Mouse (Mus musculus) urinary bladder, postnatal 10 days (tissue): ENCODE data around the gene Fam228a.
"Not testable (repeated sequence)": the region's sequence is repeated elsewhere in the genome, so short reads cannot be mapped to it uniquely, and the experiment has no call there.

Source experiments
- DNase-seq: peaks from one replicate; pipeline ENCODE4 v3.0.0; 2022; ENCODE audit warnings: low spot score

Fam228a gene

DNA sequence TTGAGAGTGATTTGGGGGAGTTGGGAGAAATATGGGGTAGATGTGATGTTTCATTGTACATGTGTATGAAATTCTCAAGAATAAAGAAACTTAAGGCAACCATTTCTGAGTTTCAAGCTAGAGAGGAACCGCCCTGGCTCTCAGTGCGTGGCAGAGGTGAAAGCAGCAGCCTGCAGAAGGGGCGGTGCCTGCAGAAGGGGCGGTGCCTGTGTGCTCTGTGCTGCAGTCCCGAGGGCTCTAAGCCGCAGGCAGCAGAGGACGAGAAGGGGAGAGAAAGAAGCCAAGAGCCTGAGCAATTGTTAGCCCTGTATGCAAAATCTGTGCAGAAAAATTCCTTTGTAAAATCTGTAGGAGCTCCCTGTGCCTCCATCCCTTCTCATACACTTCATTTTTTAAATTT, 20.8 kb downstream of the Fam228a start:
- no peak for DNase-seq

DNA sequence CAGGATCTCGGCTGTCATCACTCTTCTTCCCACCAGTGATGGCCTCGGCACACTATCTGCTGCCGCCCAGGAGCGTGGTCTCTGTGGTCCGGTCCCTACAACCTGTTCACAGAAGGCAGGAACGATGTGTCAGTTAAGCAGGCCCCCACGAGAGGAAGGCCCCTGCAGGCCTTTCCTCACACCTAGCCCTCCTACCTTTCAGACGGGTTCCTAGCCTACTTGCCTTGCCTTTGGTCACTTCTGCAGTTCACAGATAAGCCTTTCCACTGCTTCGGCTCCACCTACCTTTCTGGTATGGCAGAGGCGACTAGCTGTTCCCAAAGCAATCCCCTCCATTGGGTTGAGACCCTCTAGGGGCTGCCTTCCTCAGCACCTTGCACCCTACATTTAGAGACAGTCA, 22.6 kb downstream of the Fam228a start:
- DNase-seq = no peak

- no peak for DNase-seq
Measured at GRCm38 (mm10) chr12:4713361-4713760, 24.9 kb downstream of the Fam228a start.

- no peak for DNase-seq
Measured at GRCm38 (mm10) chr12:4709926-4710325, 28.3 kb downstream of the Fam228a start.

GRCm38 (mm10) chr12:4708881-4709604, 29.2 kb downstream of the Fam228a start:
- DNase-seq = no peak

DNA sequence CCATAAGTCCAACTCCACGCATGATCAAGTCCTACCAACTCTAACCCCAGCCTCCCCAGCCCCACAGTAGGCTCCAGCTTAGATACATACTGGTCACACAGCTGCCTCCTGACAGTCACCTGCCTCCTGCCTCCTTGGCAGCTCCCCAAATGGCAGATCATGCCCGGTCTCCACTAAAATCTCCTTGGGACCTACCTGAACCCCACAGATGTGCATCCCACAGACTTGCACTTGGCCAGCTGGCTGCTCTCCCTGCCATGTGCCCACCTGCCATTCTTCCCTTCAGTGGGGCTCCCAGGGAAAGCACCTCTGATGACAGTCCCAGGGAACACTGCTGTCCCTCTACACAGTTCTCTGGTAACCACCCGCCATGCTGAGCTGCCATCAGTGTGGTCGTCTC, 29.9 kb downstream of the Fam228a start:
- DNase-seq = no peak

GRCm38 (mm10) chr12:4707488-4708017, 30.7 kb downstream of the Fam228a start:
- DNase-seq = no peak

DNA sequence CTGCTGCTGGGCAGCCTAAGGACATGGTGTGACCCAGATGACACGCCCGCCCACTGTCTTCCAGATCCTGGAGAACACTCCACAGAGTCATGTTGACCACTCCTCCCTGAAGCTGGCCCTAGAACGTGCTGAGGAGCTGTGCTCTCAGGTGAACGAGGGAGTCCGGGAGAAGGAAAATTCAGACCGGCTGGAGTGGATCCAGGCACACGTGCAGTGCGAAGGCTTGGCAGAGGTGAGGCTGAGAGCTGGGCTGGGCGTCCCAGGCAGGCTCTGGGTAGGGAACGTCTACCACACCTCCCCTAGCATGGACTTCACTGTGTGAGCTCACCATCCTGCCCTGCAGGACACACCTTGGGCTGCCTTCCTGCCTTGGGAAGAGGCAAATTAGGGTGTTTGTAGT, 31.3 kb downstream of the Fam228a start:
- DNase-seq = no peak

- DNase-seq = no peak
Measured at GRCm38 (mm10) chr12:4706175-4706574, 32.1 kb downstream of the Fam228a start.

GRCm38 (mm10) chr12:4705626-4706025, 32.6 kb downstream of the Fam228a start:
- DNase-seq = not testable (repeated sequence)

GRCm38 (mm10) chr12:4694534-4694933, 43.7 kb downstream of the Fam228a start:
- no peak for DNase-seq

GRCm38 (mm10) chr12:4691193-4691592, 47.0 kb downstream of the Fam228a start:
- no peak for DNase-seq

DNA sequence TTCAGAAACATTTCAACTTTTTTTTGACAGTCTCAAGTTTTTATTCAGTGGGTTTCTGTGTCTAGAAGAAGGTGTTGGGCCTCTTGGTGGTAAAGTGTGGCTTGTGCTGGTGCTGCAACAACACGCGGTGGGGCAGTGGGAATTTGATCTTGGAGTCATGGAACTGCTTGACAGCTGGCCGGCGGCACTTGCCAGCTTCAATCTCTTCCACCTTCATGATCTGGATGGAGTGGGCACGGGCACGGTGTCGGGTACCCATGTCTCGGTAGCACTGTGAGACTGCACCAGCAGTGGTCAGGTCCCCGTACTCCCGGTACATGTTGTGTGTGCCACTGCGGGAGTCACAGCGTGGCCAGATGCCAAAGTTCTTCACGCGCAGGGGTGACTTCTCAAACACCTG, 48.9 kb downstream of the Fam228a start:
- DNase-seq = no peak

DNA sequence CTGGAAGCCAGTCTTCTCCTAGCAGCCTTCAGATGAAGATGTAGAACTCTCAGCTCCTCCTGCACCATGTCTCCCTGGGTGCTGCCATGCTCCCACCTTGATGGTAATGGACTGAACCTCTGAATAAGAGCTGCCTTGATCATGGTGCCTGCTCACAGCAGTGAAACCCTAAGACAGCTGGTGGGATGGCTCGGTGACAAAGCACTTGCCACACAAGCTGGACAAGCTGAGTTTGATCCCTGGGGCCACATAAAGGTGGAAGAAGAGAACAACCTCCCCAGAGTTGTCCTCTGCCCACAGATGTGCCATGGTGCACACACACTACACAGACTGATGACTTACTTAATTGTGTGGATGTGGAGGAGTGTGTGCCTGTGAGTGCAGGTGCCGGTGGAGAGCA, 49.8 kb downstream of the Fam228a start:
- no peak for DNase-seq

- no peak for DNase-seq
Measured at GRCm38 (mm10) chr12:4685441-4685840, 52.8 kb downstream of the Fam228a start.

DNA sequence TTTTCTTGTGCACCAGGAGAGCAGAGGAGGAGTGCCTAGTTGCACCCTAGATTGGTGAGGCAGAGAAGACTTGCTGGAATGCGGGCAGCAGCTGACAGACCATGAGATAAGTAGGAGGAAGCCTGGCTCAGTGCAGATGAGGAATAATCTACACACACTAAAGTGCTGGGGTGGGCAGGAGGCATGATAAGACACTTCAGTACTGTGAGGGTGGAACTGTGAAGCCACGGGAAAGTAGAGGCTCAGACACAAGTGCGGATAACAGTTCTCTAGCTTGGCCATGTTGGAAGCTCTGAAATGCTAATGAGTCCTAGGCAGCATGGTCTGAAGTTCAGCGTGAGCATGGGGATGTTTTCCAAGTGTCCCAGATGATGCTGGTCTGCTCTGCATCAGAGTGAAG, 58.3 kb downstream of the Fam228a start:
- DNase-seq = no peak

GRCm38 (mm10) chr12:4676336-4676735, 61.9 kb downstream of the Fam228a start:
- no peak for DNase-seq

- DNase-seq = no peak
Measured at GRCm38 (mm10) chr12:4665675-4666037, 72.6 kb downstream of the Fam228a start.

DNA sequence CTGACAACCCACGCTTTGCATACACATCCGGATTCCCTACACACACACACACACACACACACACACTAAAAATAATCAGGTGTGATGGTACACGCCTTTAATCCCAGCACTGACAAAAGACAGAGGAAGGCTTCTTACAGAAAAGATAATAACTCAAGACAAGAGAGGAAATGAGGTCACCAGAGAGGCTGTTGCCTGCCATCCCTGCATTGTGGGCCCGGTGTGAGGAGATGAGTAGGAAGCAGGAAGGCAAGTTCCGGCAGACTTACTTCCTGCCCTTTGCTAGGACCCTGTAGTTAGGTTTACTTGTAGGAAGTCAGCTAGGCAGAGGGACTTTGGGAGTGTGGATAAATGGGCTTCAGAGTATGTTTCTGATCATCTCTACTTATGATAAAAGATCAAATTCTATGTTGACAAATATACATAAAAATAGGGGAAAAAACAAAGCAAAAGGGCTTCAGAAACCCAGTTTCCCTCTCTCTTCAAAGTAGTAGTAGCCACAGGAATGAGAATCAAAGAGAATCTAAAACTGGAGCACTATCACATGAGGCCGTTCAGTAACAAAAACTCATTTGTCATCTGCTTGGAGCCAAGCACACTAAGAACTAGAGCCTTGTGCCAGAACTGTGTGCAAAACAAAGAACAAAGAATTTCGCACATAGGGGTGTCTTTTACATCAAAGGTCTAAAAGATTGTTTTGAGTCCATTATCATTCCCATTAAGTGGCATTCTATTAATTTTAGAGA, 73.1 kb downstream of the Fam228a start:
- no peak for DNase-seq
